Mouse (Mus musculus): Measurements from ENCODE around the gene Dll1.

Gene Dll1

DNA sequence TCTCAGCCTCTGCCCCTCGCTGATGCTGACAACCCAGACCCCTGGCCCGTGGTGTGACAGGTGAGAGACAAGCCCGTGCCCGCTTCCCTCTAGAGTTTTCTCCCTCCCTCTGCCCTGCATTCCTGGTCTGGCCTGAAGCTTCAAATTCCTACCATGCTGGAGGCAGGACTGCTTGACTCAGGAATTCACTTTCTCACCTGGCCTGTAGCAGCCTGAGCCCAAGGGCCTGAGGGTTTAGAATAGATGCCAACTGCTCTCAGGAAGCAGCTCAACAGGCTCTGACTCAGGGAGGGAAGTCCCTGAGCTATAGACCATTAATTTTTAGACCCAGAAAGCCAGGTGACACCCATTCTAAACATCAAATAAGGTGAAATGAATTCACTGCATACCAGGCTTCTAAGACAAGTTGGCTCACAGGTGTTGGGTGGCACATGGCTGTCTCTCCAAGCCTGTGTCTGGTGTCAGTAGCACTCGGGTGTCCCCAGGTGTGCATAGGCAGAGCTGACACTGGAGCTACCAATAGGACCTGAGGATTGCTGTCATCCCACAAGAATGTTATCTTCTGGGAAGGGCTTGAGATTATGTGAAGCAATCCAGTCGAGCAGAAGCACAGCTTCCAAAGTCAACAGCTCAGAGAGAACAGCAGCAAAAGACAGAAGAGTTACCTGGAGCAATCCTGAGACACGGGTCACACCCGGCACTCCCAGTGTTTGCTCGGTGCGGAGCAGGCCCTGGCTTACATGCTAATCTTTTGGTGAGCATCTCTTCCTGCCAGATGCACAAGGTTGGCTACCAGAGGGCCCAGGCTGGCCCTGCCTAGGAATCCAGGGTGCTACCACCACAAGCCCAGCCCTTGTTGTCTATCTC is 50.5 kb downstream of the Dll1 start:
- no peak for DNase-seq (ENCODE audit: low read depth, low spot score)
- Histone ChIP-seq H3K27me3 (ENCODE audit: control insufficient read depth, insufficient read depth, low read length, poor library complexity, severe bottlenecking) (no peaks in the 10 kb centered on the region), H3K36me3 (ENCODE audit: control insufficient read depth, insufficient read depth, low read length, poor library complexity, severe bottlenecking) (no peaks in the 10 kb centered on the region)

DNA sequence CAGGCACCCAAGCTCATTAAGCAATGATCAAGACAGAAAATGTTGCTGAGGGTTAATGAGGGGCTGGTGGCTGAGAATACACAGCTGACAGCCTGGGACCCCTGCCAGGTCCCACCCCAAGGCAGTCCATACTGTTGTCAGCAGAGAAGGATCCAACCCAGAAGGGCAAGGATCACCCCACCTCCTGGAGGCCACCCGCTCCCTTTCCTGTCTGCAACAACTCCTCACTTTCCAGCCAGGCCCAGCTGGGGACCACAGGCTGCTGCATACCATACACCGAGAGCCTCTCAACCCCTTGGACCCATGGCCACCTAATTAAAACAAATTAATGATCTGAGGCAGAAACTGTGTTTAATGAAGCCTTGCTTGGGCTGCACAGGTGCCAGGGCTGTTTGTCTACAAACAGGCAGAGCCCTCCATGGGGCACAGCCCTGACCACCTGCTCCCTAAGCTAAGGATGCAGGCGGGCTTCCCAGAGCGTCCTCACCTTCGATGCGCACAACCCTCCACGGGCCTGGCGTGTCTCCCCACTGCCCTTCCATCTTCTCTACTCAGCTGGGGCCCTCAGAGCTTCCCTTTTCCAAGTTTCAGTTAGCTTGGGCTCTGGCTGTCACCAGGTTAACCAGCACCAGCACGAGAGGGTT is 53.4 kb downstream of the Dll1 start:
- DNase-seq (ENCODE audit: low read depth, low spot score): no peak
- H3K36me3 ChIP-seq (ENCODE audit: control insufficient read depth, insufficient read depth, low read length, poor library complexity, severe bottlenecking): no peaks in the 10 kb centered on the region

More for the DNA sequence above, 53.4 kb downstream of the Dll1 start:
- H3K27me3 ChIP-seq (ENCODE audit: control insufficient read depth, insufficient read depth, low read length, poor library complexity, severe bottlenecking): no peaks in the 10 kb centered on the region
